Mouse (Mus musculus) erythroblast, adult 5-6 weeks (primary cell): ENCODE data around the gene Cngb1. TPM values are rescaled to one million over a fixed set of nuclear protein-coding genes. Genes with fewer than 3 reads are reported as not detected.
A peak's percentile ranks its signal among the peaks of the same experiment; 100 is the strongest.

Experiments used
- ATAC-seq: replicated peaks from 2 replicates; pipeline ENCODE4 v1.8.0; 2016; ENCODE audit warnings: moderate number of reproducible peaks, mild to moderate bottlenecking, moderate TSS enrichment, inconsistent platforms; ENCODE audit not compliant: poor library complexity, low FRiP score, severe bottlenecking
- total RNA-seq, 2 experiments: library from RNA; stranded (forward) in 1 of 2; stranded (reverse) in 1 of 2; fragments of 150-400 nt in 1 of 2; fragments of 200-764, 138-1000 nt in 1 of 2; gene quantifications; 2 replicates each; pipeline versions ENCODE4 v1.2.3 to v1.2.4; 2015 to 2017; ENCODE audit warnings: low replicate concordance in 2 of 2

Cngb1 gene
- total RNA-seq (2015; ENCODE audit: low replicate concordance), result not detected in 2 replicates
- total RNA-seq (2017; ENCODE audit: low replicate concordance), result not detected in 2 replicates

- ATAC-seq, result no peak
Measured at GRCm38 (mm10) chr8:95306431-95306830, at the start of gene Cngb1. Gene Cngb1 (minus strand): TSS chr8:95306585.

GRCm38 (mm10) chr8:95354606-95355005, 48.2 kb upstream of the Cngb1 start:
- ATAC-seq, result no peak

- no peak for ATAC-seq
Measured at GRCm38 (mm10) chr8:95352871-95353866, 46.8 kb upstream of the Cngb1 start.

- ATAC-seq, result no peak
Measured at GRCm38 (mm10) chr8:95352151-95352870, 45.9 kb upstream of the Cngb1 start, which contains the start of gene Mmp15. Gene Mmp15 (plus strand): TSS chr8:95352268.

GRCm38 (mm10) chr8:95351461-95351860, 45.1 kb upstream of the Cngb1 start:
- ATAC-seq, result no peak

- ATAC-seq, result no peak
Measured at GRCm38 (mm10) chr8:95348811-95349630, 42.6 kb upstream of the Cngb1 start.

- no peak for ATAC-seq
Measured at GRCm38 (mm10) chr8:95348356-95348755, 42.0 kb upstream of the Cngb1 start.

- ATAC-seq, result 0 out of 2 replicates have a peak, but pooled peaks have one; percentile 46
Measured at GRCm38 (mm10) chr8:95346643-95347545, 40.5 kb upstream of the Cngb1 start.

- ATAC-seq, result no peak
Measured at GRCm38 (mm10) chr8:95344668-95345067, 38.3 kb upstream of the Cngb1 start.

GRCm38 (mm10) chr8:95341721-95342120, 35.3 kb upstream of the Cngb1 start:
- ATAC-seq, result no peak

- no peak for ATAC-seq
Measured at GRCm38 (mm10) chr8:95336363-95336762, 30.0 kb upstream of the Cngb1 start.

- ATAC-seq, result no peak
Measured at GRCm38 (mm10) chr8:95335706-95336105, 29.3 kb upstream of the Cngb1 start.

- ATAC-seq, result no peak
Measured at GRCm38 (mm10) chr8:95332437-95333199, 26.2 kb upstream of the Cngb1 start.

GRCm38 (mm10) chr8:95331720-95332436, 25.5 kb upstream of the Cngb1 start, which contains the start of the genes Zfp319 and Usb1:
Gene Zfp319 (minus strand): TSS chr8:95331950.
Gene Usb1 (plus strand): TSS chr8:95332284.
- ATAC-seq, result peak; percentile 89

GRCm38 (mm10) chr8:95331156-95331719, 24.9 kb upstream of the Cngb1 start:
- peak; percentile 38 for ATAC-seq

- no peak for ATAC-seq
Measured at GRCm38 (mm10) chr8:95330367-95330766, 24.0 kb upstream of the Cngb1 start.
